Mouse (Mus musculus): ENCODE results near the gene Cyp2s1. TPM values are rescaled to one million over a fixed set of nuclear protein-coding genes. Genes with fewer than 3 reads are reported as not detected.

Cyp2s1 gene
- polyA plus RNA-seq, 1 experiment from 2014 or later: 53.1 TPM

- Histone ChIP-seq H3K9ac (ENCODE audit: low read length) (no peak overlapping the region), H3K27ac (ENCODE audit: low read length) (peak overlapping the region; percentile 86), H3K27me3 (ENCODE audit: control insufficient read depth, insufficient read depth, low read length) (no peaks in the 10 kb centered on the region), H3K4me3 (replicated peaks; ENCODE audit: low read length) (no peak overlapping the region), H3K9me3 (replicated peaks; ENCODE audit: control insufficient read depth, low read length) (no peaks in the 10 kb centered on the region), H3K36me3 (ENCODE audit: control insufficient read depth, insufficient read depth, low read length) (no peaks in the 10 kb centered on the region), H3K4me2 (ENCODE audit: low read depth, low read length) (no peak overlapping the region), H3K4me1 (ENCODE audit: control insufficient read depth, insufficient read depth, low read length) (peaks cover 7% of the 10 kb centered on the region)
- ATAC-seq (ENCODE audit: insufficient read depth, low FRiP score): peak; percentile 69; the same call in 1 of the 2 replicates
- WGBS: 39% methylated on average over 3 of the region's 3 CpGs
These were observed 28.2 kb upstream of the Cyp2s1 start for GRCm38 (mm10) chr7:25844885-25845284.

- WGBS: 46% methylated on average over 8 of the region's 8 CpGs
- peak overlapping the region; percentile 86 for H3K27ac ChIP-seq (ENCODE audit: low read length)
These were observed 27.7 kb upstream of the Cyp2s1 start for GRCm38 (mm10) chr7:25844423-25844822.

DNA sequence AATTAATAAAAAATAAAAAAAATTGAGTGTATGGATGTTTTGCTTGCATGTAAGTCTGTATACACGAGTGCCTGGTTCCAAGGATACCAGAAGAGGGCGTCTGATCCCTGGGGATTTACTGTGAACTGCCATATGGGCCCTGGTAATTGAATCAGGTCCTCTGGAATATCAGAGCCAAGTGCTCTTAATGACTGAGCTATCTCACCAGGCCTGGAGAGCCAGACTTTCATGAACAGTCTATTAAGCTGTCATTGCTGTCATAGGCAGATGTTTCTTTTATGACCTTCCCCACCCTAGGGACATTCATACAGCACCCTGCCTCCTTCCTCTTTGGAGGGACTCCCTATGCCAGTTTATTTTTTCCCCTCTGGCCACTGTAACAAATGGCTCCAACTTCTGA, 26.8 kb upstream of the Cyp2s1 start:
- H3K36me3 ChIP-seq (ENCODE audit: control insufficient read depth, insufficient read depth, low read length): no peaks in the 10 kb centered on the region
- no peaks in the 10 kb centered on the region for H3K27me3 ChIP-seq (ENCODE audit: control insufficient read depth, insufficient read depth, low read length)
- H3K4me2 ChIP-seq (ENCODE audit: low read depth, low read length): no peak overlapping the region
- no peak for ATAC-seq (ENCODE audit: insufficient read depth, low FRiP score)
- H3K9ac ChIP-seq (ENCODE audit: low read length): no peak overlapping the region
- H3K4me3 ChIP-seq (replicated peaks; ENCODE audit: low read length): no peak overlapping the region
- H3K27ac ChIP-seq (ENCODE audit: low read length): no peak overlapping the region
- peaks cover 7% of the 10 kb centered on the region for H3K4me1 ChIP-seq (ENCODE audit: control insufficient read depth, insufficient read depth, low read length)
- 25% methylated on average over 2 of the region's 2 CpGs for WGBS
- H3K9me3 ChIP-seq (replicated peaks; ENCODE audit: control insufficient read depth, low read length): no peaks in the 10 kb centered on the region

More at GRCm38 (mm10) chr7:25844423-25844822, 27.7 kb upstream of the Cyp2s1 start:
- Histone ChIP-seq H3K4me2 (ENCODE audit: low read depth, low read length) (no peak overlapping the region), H3K36me3 (ENCODE audit: control insufficient read depth, insufficient read depth, low read length) (no peaks in the 10 kb centered on the region), H3K9ac (ENCODE audit: low read length) (no peak overlapping the region), H3K9me3 (replicated peaks; ENCODE audit: control insufficient read depth, low read length) (no peaks in the 10 kb centered on the region), H3K4me1 (ENCODE audit: control insufficient read depth, insufficient read depth, low read length) (peaks cover 7% of the 10 kb centered on the region), H3K4me3 (replicated peaks; ENCODE audit: low read length) (no peak overlapping the region), H3K27me3 (ENCODE audit: control insufficient read depth, insufficient read depth, low read length) (no peaks in the 10 kb centered on the region)
- ATAC-seq (ENCODE audit: insufficient read depth, low FRiP score): no peak

GRCm38 (mm10) chr7:25840908-25841307, 24.2 kb upstream of the Cyp2s1 start:
- ATAC-seq (ENCODE audit: insufficient read depth, low FRiP score): peak; percentile 31; the same call in 1 of the 2 replicates
- Histone ChIP-seq H3K9ac (ENCODE audit: low read length) (no peak overlapping the region), H3K27ac (ENCODE audit: low read length) (no peak overlapping the region), H3K27me3 (ENCODE audit: control insufficient read depth, insufficient read depth, low read length) (no peaks in the 10 kb centered on the region), H3K36me3 (ENCODE audit: control insufficient read depth, insufficient read depth, low read length) (no peaks in the 10 kb centered on the region), H3K9me3 (replicated peaks; ENCODE audit: control insufficient read depth, low read length) (no peaks in the 10 kb centered on the region), H3K4me3 (replicated peaks; ENCODE audit: low read length) (no peak overlapping the region), H3K4me1 (ENCODE audit: control insufficient read depth, insufficient read depth, low read length) (peaks cover 7% of the 10 kb centered on the region), H3K4me2 (ENCODE audit: low read depth, low read length) (no peak overlapping the region)
- 40% methylated on average over 4 of the region's 4 CpGs for WGBS

DNA sequence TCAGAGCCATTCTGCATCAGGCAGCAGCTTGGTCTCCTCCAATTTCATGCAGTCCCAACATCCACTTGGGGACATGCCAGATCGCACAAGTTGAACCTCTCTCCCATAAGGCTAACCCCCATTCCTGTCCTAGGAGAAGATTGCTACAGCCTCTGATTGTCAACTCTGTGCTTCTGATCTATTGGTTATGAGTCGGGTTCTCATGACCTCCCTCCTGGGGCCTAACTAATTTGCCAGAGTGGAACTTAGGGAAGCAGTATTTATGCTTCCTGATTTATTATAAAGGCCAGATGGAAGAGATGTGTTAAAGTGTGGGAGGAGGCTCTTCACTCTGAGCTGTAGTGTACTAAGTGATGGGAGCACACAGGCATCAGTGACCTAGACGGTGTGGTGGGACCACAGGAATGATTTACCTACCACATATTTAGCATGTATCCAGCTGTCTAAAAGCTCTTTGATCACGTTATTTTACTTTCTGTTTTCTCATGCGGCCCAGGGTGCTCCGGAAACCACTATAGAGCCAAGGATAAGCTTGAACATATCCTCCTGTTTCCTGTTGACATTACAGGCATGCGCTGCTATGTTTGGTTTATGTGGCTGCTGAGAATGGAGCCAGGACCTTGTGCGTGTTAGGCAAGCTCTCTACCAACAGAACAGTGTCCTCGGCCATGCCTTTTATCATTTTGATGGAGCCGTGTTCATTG, 18.6 kb upstream of the Cyp2s1 start:
- H3K36me3 ChIP-seq (ENCODE audit: control insufficient read depth, insufficient read depth, low read length): no peaks in the 10 kb centered on the region
- H3K9ac ChIP-seq (ENCODE audit: low read length): no peak overlapping the region
- H3K9me3 ChIP-seq (replicated peaks; ENCODE audit: control insufficient read depth, low read length): no peaks in the 10 kb centered on the region
- H3K27ac ChIP-seq (ENCODE audit: low read length): peak overlapping the region; percentile 61
- peaks cover 14% of the 10 kb centered on the region for H3K4me1 ChIP-seq (ENCODE audit: control insufficient read depth, insufficient read depth, low read length)
- peak; percentile 59; the same call in 1 of the 2 replicates for ATAC-seq (ENCODE audit: insufficient read depth, low FRiP score)
- H3K4me3 ChIP-seq (replicated peaks; ENCODE audit: low read length): no peak overlapping the region
- no peaks in the 10 kb centered on the region for H3K27me3 ChIP-seq (ENCODE audit: control insufficient read depth, insufficient read depth, low read length)
- 46% methylated on average over 10 of the region's 10 CpGs for WGBS
- no peak overlapping the region for H3K4me2 ChIP-seq (ENCODE audit: low read depth, low read length)

DNA sequence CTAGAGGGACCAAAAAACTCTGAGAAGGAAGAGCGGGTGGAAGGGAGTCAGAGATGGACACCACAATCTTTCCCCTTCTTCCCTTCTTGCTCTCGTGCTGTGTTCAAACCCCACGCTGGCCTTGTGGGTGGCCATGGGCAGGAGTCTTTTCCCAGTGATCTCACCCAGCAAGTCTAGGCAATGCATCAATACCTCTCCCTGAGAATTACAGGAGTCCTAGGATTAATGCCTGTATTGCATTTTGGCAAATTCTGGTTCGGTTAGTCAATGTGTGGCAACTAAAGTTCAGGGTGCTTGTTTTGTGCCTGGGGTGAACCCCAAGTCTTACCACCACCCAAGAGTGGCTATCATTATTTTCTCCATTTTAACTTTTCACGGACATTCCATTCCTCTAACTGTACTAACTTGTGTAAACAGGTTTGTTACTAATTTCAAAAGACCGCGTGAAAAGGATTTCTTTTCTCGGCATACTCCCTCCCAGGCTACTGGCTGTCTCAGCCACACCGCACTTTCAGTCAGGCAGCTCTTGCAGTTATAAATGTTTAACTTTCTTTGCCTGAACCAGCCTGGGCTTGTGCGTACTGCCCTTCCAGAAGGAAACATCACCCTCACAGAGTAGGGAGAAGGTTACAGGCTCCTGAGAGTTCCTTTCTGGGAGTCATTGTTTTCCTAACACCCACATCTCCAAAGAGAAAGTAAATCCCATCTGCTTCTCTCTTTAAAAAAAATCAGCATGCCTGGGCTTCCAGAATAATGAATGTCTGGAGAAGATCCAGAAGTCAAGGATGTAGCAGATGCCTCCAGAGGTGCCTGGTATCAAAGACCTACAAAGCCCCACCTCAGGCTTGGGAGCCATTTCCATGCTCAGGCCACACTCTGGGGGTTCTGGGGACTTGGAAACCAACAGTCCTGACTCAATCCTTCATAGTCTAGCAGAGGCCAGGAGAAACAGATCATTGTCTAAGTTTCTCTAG, 15.1 kb upstream of the Cyp2s1 start:
- Histone ChIP-seq H3K27ac (ENCODE audit: low read length) (peak overlapping the region; percentile 95), H3K9ac (ENCODE audit: low read length) (peak overlapping the region; percentile 46; the same call in 1 of the 2 replicates), H3K4me1 (ENCODE audit: control insufficient read depth, insufficient read depth, low read length) (peaks cover 17% of the 10 kb centered on the region), H3K4me3 (replicated peaks; ENCODE audit: low read length) (no peak overlapping the region), H3K27me3 (ENCODE audit: control insufficient read depth, insufficient read depth, low read length) (no peaks in the 10 kb centered on the region), H3K4me2 (ENCODE audit: low read depth, low read length) (peak overlapping the region; percentile 24; the same call in 1 of the 2 replicates), H3K36me3 (ENCODE audit: control insufficient read depth, insufficient read depth, low read length) (no peaks in the 10 kb centered on the region), H3K9me3 (replicated peaks; ENCODE audit: control insufficient read depth, low read length) (no peaks in the 10 kb centered on the region)
- WGBS: 45% methylated on average over 10 of the region's 10 CpGs
- peak; percentile 83 for ATAC-seq (ENCODE audit: insufficient read depth, low FRiP score)

- no peaks in the 10 kb centered on the region for H3K36me3 ChIP-seq (ENCODE audit: control insufficient read depth, insufficient read depth, low read length)
- H3K9ac ChIP-seq (ENCODE audit: low read length): no peak overlapping the region
- no peak for ATAC-seq (ENCODE audit: insufficient read depth, low FRiP score)
- H3K27ac ChIP-seq (ENCODE audit: low read length): peak overlapping the region; percentile 50
- H3K4me1 ChIP-seq (ENCODE audit: control insufficient read depth, insufficient read depth, low read length): peaks cover 18% of the 10 kb centered on the region
- no peaks in the 10 kb centered on the region for H3K27me3 ChIP-seq (ENCODE audit: control insufficient read depth, insufficient read depth, low read length)
- no peaks in the 10 kb centered on the region for H3K9me3 ChIP-seq (replicated peaks; ENCODE audit: control insufficient read depth, low read length)
- H3K4me2 ChIP-seq (ENCODE audit: low read depth, low read length): no peak overlapping the region
- no peak overlapping the region for H3K4me3 ChIP-seq (replicated peaks; ENCODE audit: low read length)
- 43% methylated on average over 2 of the region's 2 CpGs for WGBS
These were observed 13.5 kb upstream of the Cyp2s1 start for GRCm38 (mm10) chr7:25830251-25830650.

- H3K4me3 ChIP-seq (replicated peaks; ENCODE audit: low read length): no peak overlapping the region
- H3K9me3 ChIP-seq (replicated peaks; ENCODE audit: control insufficient read depth, low read length): no peaks in the 10 kb centered on the region
- no peak for ATAC-seq (ENCODE audit: insufficient read depth, low FRiP score)
- H3K9ac ChIP-seq (ENCODE audit: low read length): no peak overlapping the region
- no peaks in the 10 kb centered on the region for H3K27me3 ChIP-seq (ENCODE audit: control insufficient read depth, insufficient read depth, low read length)
- H3K4me1 ChIP-seq (ENCODE audit: control insufficient read depth, insufficient read depth, low read length): peaks cover 17% of the 10 kb centered on the region
- no peak overlapping the region for H3K27ac ChIP-seq (ENCODE audit: low read length)
- no peaks in the 10 kb centered on the region for H3K36me3 ChIP-seq (ENCODE audit: control insufficient read depth, insufficient read depth, low read length)
- no peak overlapping the region for H3K4me2 ChIP-seq (ENCODE audit: low read depth, low read length)
- WGBS: 17% methylated on average over 3 of the region's 3 CpGs
These were observed 10.5 kb upstream of the Cyp2s1 start for GRCm38 (mm10) chr7:25827199-25827598.

- Histone ChIP-seq H3K27ac (ENCODE audit: low read length) (no peak overlapping the region), H3K9ac (ENCODE audit: low read length) (no peak overlapping the region), H3K4me2 (ENCODE audit: low read depth, low read length) (no peak overlapping the region), H3K4me3 (replicated peaks; ENCODE audit: low read length) (no peak overlapping the region), H3K36me3 (ENCODE audit: control insufficient read depth, insufficient read depth, low read length) (no peaks in the 10 kb centered on the region), H3K4me1 (ENCODE audit: control insufficient read depth, insufficient read depth, low read length) (peaks cover 8% of the 10 kb centered on the region), H3K9me3 (replicated peaks; ENCODE audit: control insufficient read depth, low read length) (no peaks in the 10 kb centered on the region), H3K27me3 (ENCODE audit: control insufficient read depth, insufficient read depth, low read length) (no peaks in the 10 kb centered on the region)
- WGBS: 60% methylated on average over 6 of the region's 6 CpGs
- no peak; the same call in 1 of the 2 replicates for ATAC-seq (ENCODE audit: insufficient read depth, low FRiP score)
These were observed 9.3 kb upstream of the Cyp2s1 start for GRCm38 (mm10) chr7:25826029-25826428.
